Mouse (Mus musculus) CH12.LX (cell line): ENCODE results near the gene Flad1. TPM values are rescaled to one million over a fixed set of nuclear protein-coding genes. Genes with fewer than 3 reads are reported as not detected.

Source experiments
- DNase-seq: peaks from one replicate; pipeline ENCODE4 v3.0.0-alpha.2; 2013; ENCODE audit errors: extremely low read depth
- H3K27ac ChIP-seq: 2 replicates; pipeline ENCODE4 v1.5.1; 2012; ENCODE audit warnings: low read depth, mild to moderate bottlenecking, control low read depth, moderate library complexity; ENCODE audit not compliant: insufficient read depth
- H3K27me3 ChIP-seq: replicated peaks from 2 replicates; pipeline ENCODE3; 2012; ENCODE audit warnings: inconsistent platforms
- H3K36me3 ChIP-seq, 2 experiments: replicated peaks in 1 of 2; 2 replicates each; pipeline versions ENCODE3 to v1.6.1; 2012; ENCODE audit warnings: inconsistent platforms in 1 of 2, low read length in 1 of 2, mild to moderate bottlenecking in 1 of 2, mixed read lengths in 1 of 2, moderate library complexity in 1 of 2; ENCODE audit not compliant: control insufficient read depth in 1 of 2, insufficient read depth in 1 of 2
- H3K4me1 ChIP-seq, 2 experiments: 2 replicates each; pipeline ENCODE4 v1.6.1; 2012; ENCODE audit warnings: inconsistent platforms in 1 of 2, moderate library complexity in 1 of 2; ENCODE audit not compliant: insufficient read depth in 2 of 2, control insufficient read depth in 1 of 2
- H3K4me2 ChIP-seq: 2 replicates; pipeline ENCODE4 v1.6.1; 2012; ENCODE audit warnings: low read depth, mild to moderate bottlenecking, control low read depth; ENCODE audit not compliant: poor library complexity, insufficient read depth, severe bottlenecking
- H3K4me3 ChIP-seq, 3 experiments: fragments of 150-350 bp in 1 of 3; sonication (generic) in 1 of 3; replicated peaks in 1 of 3; 2 replicates each; pipeline versions ENCODE3 to v1.5.1; 2011 to 2012; ENCODE audit warnings: low read depth in 2 of 3, low read length in 2 of 3, mild to moderate bottlenecking in 2 of 3, moderate library complexity in 2 of 3, control low read depth in 1 of 3, improper control_type of control experiment in 1 of 3, inconsistent platforms in 1 of 3, mixed read lengths in 1 of 3; ENCODE audit not compliant: poor library complexity in 1 of 3
- H3K79me2 ChIP-seq: replicated peaks from 2 replicates; pipeline ENCODE4 v1.6.1; 2012; ENCODE audit warnings: mild to moderate bottlenecking, moderate library complexity; ENCODE audit not compliant: control insufficient read depth, poor library complexity, insufficient read depth, severe bottlenecking; ENCODE audit errors: extremely low read depth
- H3K9ac ChIP-seq: 2 replicates; pipeline ENCODE4 v1.6.1; 2012; ENCODE audit warnings: low read depth, mild to moderate bottlenecking, control low read depth, moderate library complexity; ENCODE audit not compliant: insufficient read depth
- H3K9me3 ChIP-seq: replicated peaks from 2 replicates; pipeline ENCODE3; 2012; ENCODE audit warnings: low read length, inconsistent platforms, mixed read lengths
- CHD2 ChIP-seq: IDR thresholded peaks from 2 replicates; pipeline ENCODE4 v1.6.1; 2011; ENCODE audit warnings: low read length, improper control_type of control experiment
- ETS1 ChIP-seq: conservative IDR thresholded peaks from 2 replicates; pipeline ENCODE4 v1.6.1; 2012; ENCODE audit warnings: low read depth, mild to moderate bottlenecking, inconsistent platforms, low read length, improper control_type of control experiment, moderate library complexity
- HCFC1 ChIP-seq: IDR thresholded peaks from 2 replicates; pipeline ENCODE4 v1.6.1; 2012; ENCODE audit warnings: low read depth, mild to moderate bottlenecking, inconsistent platforms, low read length, improper control_type of control experiment
- MAFK ChIP-seq: IDR thresholded peaks from 2 replicates; pipeline ENCODE4 v1.6.1; 2011; ENCODE audit warnings: low read length, improper control_type of control experiment; ENCODE audit not compliant: insufficient replicate concordance
- MAZ ChIP-seq: IDR thresholded peaks from 2 replicates; pipeline ENCODE4 v1.6.1; 2012; ENCODE audit warnings: low read depth, mild to moderate bottlenecking, inconsistent platforms, low read length, improper control_type of control experiment, moderate library complexity
- MYC ChIP-seq: IDR thresholded peaks from 2 replicates; pipeline ENCODE4 v1.6.1; 2011; ENCODE audit warnings: low read depth, mild to moderate bottlenecking, improper control_type of control experiment, low read length
- NELFE ChIP-seq: IDR thresholded peaks from 2 replicates; pipeline ENCODE4 v1.6.1; 2011; ENCODE audit warnings: low read depth, low read length, improper control_type of control experiment
- NRF1 ChIP-seq: IDR thresholded peaks from 2 replicates; pipeline ENCODE4 v1.6.1; 2014; ENCODE audit warnings: low read depth, mild to moderate bottlenecking, inconsistent platforms, low read length, improper control_type of control experiment, moderate library complexity
- PAX5 ChIP-seq: IDR thresholded peaks from 2 replicates; pipeline ENCODE4 v1.6.1; 2012; ENCODE audit warnings: low read length, inconsistent platforms, mixed read lengths
- POLR2AphosphoS2 ChIP-seq: IDR thresholded peaks from 2 replicates; pipeline ENCODE4 v1.6.1; 2011; ENCODE audit warnings: low read depth, low read length, improper control_type of control experiment
- RCOR1 ChIP-seq: conservative IDR thresholded peaks from 2 replicates; pipeline ENCODE4 v1.6.1; 2012; ENCODE audit warnings: low read depth, mild to moderate bottlenecking, inconsistent platforms, low read length, improper control_type of control experiment
- SMC3 ChIP-seq: IDR thresholded peaks from 2 replicates; pipeline ENCODE4 v1.6.1; 2011; ENCODE audit warnings: low read depth, low read length, improper control_type of control experiment
- TBP ChIP-seq: conservative IDR thresholded peaks from 2 replicates; pipeline ENCODE4 v1.6.1; 2011; ENCODE audit warnings: low read depth, low read length, improper control_type of control experiment
- USF1 ChIP-seq: IDR thresholded peaks from 2 replicates; pipeline ENCODE4 v1.6.1; 2014; ENCODE audit warnings: low read depth, mild to moderate bottlenecking, inconsistent platforms, low read length, improper control_type of control experiment
- dilution Hi-C: fragments of 300-500 bp; cut with MboI; formaldehyde crosslinking; loops from 2 replicates; pipeline ENCODE4 v1.14.3; 2020; ENCODE audit warnings: low sequenced_read_pairs; ENCODE audit not compliant: extremely low pct_unique_long_range_greater_than_20kb, extremely low pct_ligation_motif_present
- in situ Hi-C: fragments of 300-500 bp; cut with MboI; formaldehyde crosslinking; loops from 3 replicates; pipeline ENCODE4 v1.14.3; 2019; ENCODE audit warnings: low sequenced_read_pairs, low pct_ligation_motif_present, low pct_unique_long_range_greater_than_20kb, mixed read lengths
- polyA plus RNA-seq: library from polyadenylated mRNA; unstranded; fragments of >175 nt; gene quantifications from 2 replicates; pipeline ENCODE4 v1.2.1, GENCODE M21; 2012; ENCODE audit warnings: low read depth; ENCODE audit not compliant: insufficient read length
- total RNA-seq, 2 experiments: library from RNA; depleted of rRNA; stranded (reverse); fragments of 300-350 nt in 1 of 2; fragments of >200 nt in 1 of 2; gene quantifications; 2 replicates each; pipeline ENCODE4 v1.2.3; 2012 to 2014

Flad1 gene
- total and polyA plus RNA-seq, 3 experiments = 26.0 to 31.1 (median 26.9) TPM

DNA sequence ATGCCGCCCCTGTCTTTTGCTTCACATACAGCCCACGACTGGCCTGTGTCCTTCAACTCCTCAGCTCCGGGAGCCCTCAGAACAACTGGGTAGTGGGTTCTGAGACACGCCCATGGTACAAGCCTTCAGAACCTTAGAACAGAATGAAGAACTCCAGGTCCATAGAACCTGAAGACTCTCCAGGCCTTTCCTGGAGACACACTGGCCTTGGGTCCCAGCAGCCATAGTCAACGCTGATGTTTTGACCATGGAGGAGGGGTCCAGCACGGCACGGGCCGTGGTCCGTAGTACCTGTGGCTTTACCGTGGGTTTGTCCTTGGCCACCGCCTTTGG is 46.6 kb downstream of the Flad1 start, which contains the start of gene Dcst1:
Gene Dcst1, minus strand, starts transcription at position 101 of the 333 bp plus-strand sequence.
- no peak within 1 kb of the TSS for H3K4me3 ChIP-seq
- dilution Hi-C loops = no loop called here

DNA sequence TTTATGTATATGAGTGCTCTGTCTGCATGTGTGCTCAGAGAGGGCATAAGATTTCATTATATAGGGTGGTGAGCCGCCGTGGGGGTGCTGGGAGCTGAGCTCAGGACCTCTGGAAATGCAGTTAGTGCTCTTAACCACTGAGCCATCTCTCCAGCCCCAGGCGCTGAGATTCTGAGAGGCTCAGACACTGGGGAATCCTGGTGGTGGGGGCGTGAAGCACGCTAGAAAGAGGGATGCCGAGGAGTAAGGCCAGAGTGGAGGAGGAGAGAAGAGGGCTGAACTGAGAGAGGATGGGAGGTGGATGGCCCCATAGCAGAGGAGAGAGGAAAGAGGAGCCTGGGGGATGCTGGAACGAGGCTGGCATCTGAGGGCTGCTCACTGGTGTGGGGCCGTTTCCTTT is 47.0 kb downstream of the Flad1 start:
- Histone ChIP-seq H3K27me3 (peaks cover 17% of the 10 kb centered on the region), H3K4me2 (no peak overlapping the region), H3K79me2 (no peaks in the 10 kb centered on the region), H3K9ac (no peak overlapping the region), H3K4me3 (no peak overlapping the region), H3K36me3 (no peaks in the 10 kb centered on the region), H3K4me1 (no peaks in the 10 kb centered on the region), H3K27ac (no peak overlapping the region), H3K9me3 (no peaks in the 10 kb centered on the region)
- TF ChIP-seq SMC3 = no peak
- TF ChIP-seq MAFK = no peak
- TF ChIP-seq USF1 = no peak
- TF ChIP-seq PAX5 = no peak
- TF ChIP-seq NRF1 = no peak
- no peak for DNase-seq
- in situ Hi-C loops = no loop called here
- dilution Hi-C loops = no loop called here

More for the DNA sequence above, 46.6 kb downstream of the Flad1 start, which contains the start of gene Dcst1:
- Histone ChIP-seq H3K36me3 (no peaks in the 10 kb centered on the region), H3K4me2 (no peak within 1 kb of the TSS), H3K79me2 (no peaks in the 10 kb centered on the region), H3K27me3 (peaks cover 15% of the 10 kb centered on the region), H3K27ac (no peak within 1 kb of the TSS), H3K9ac (no peak within 1 kb of the TSS), H3K9me3 (no peaks in the 10 kb centered on the region), H3K4me1 (no peaks in the 10 kb centered on the region)
- no peak for TF ChIP-seq NELFE
- in situ Hi-C loops = no loop called here
- no peak for DNase-seq

DNA sequence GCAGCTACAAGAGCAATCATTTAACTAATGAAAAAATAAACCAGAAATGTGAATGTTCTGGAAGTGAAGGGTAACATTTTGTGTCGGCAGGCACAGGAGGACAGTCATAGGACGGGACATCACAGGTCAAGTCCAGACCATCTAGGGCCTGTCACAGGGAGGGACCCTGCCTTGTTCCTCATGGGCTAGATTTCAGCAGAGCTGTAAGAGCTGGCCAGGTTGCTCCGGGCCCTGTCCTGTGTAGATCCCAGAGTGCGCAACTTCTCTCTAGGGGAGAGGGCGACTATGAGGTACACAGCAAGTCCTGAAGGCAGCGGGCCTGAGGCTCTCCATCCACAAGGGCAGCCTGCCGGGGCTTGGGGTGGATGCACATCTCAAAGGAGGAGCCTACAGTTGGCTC is 50.0 kb downstream of the Flad1 start, which contains the start of gene Dcst2:
Gene Dcst2, plus strand, starts transcription at position 301 of the 400 bp plus-strand sequence.
- H3K36me3 ChIP-seq = no peaks in the 10 kb centered on the region
- no peak within 1 kb of the TSS for H3K9ac ChIP-seq
- H3K27me3 ChIP-seq = peaks cover 24% of the 10 kb centered on the region
- DNase-seq = no peak
- in situ Hi-C loops = no loop called here
- H3K4me1 ChIP-seq = no peaks in the 10 kb centered on the region
- TF ChIP-seq TBP (no peak), POLR2AphosphoS2 (no peak), PAX5 (no peak), CHD2 (no peak), MYC (no peak), RCOR1 (no peak), HCFC1 (no peak), MAZ (no peak), ETS1 (no peak), USF1 (no peak)
- TF ChIP-seq, all 38 proteins: peak for 0
- no peaks in the 10 kb centered on the region for H3K79me2 ChIP-seq
- H3K27ac ChIP-seq = no peak within 1 kb of the TSS
- no peak within 1 kb of the TSS for H3K4me3 ChIP-seq
- H3K4me2 ChIP-seq = no peak within 1 kb of the TSS
- dilution Hi-C loops = no loop called here
- H3K9me3 ChIP-seq = no peaks in the 10 kb centered on the region
